In the genomic region with DNA sequence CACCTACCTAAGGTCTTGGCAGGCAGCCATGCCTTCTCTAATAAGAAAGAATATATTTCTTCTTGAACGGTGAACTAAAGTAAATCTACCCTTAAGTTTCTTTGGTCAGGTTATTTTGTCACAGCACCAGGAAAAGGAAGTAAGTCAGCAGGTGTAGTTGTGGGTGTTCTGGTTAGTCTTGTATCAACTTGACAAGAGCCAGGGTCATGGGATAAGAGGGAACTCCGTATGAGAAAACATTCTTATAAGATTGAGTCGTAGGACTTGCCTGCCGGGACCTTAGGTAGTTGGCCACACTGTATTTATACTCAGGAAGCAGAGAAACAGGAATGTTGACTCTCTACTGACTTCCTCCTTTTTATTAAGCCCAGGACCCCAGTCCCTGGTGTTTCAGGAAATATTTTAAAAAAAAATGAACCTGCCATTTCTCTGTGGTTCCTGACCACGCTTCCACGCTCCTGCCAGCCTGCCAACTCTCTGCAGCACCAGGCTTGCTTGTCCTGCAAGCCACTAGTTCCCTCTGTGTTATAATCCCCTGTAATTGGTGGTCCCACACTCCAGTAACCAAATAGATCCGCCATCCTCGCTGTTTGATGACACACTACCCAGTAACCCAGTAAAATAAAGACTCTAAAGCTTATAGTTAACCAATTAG, we compare ENCODE assay signal across 29 mouse cellular contexts. TPM values are rescaled to one million over a fixed set of nuclear protein-coding genes. Genes with fewer than 3 reads are reported as not detected.
"Had no signal": no experiment of that assay in that cellular context is flagged by ENCODE, and none has a peak within 500 bp of the region (broad histone marks: within the 10 kb centered on the region; RNA-seq: fewer than 3 reads in every experiment).

No protein-coding gene starts in this region.

- H3K9ac ChIP-seq: limb, embryonic 15.5 days; liver, embryonic 14.5 days; liver, postnatal 0 days; lung, embryonic 15.5 days; midbrain, embryonic 13.5 days had no signal

- H3K4me3 ChIP-seq: layer of hippocampus, adult 2 months; limb, embryonic 15.5 days; lung, embryonic 15.5 days; megakaryocyte, embryonic 14.5 days; midbrain, embryonic 10.5 days; midbrain, embryonic 13.5 days had no signal

- H3K36me3 ChIP-seq: limb, embryonic 15.5 days; lung, embryonic 15.5 days; midbrain, embryonic 10.5 days; midbrain, embryonic 13.5 days had no signal

- ATAC-seq: intestine, postnatal 0 days; liver, postnatal 0 days; midbrain, embryonic 13.5 days; midbrain, embryonic 16.5 days had no signal

- H3K4me1 ChIP-seq: limb, embryonic 15.5 days; lung, embryonic 15.5 days; midbrain, embryonic 10.5 days; midbrain, embryonic 13.5 days had no signal

- H3K27ac ChIP-seq: kidney, postnatal 0 days; layer of hippocampus, adult 2 months; limb, embryonic 15.5 days; liver, embryonic 14.5 days; lung, embryonic 15.5 days; macrophage; midbrain, embryonic 10.5 days; midbrain, embryonic 13.5 days; stomach, postnatal 0 days had no signal

- H3K9me3 ChIP-seq: limb, embryonic 15.5 days; lung, embryonic 15.5 days; midbrain, embryonic 10.5 days; midbrain, embryonic 13.5 days had no signal

- H3K4me2 ChIP-seq: limb, embryonic 15.5 days; liver, embryonic 11.5 days; lung, embryonic 15.5 days; midbrain, embryonic 13.5 days had no signal

- H3K27me3 ChIP-seq: limb, embryonic 15.5 days; lung, embryonic 15.5 days; megakaryocyte, embryonic 14.5 days; midbrain, embryonic 13.5 days had no signal

- DNase-seq: kidney, adult 2 months; kidney, postnatal 25 days; layer of hippocampus, adult 9-11 months; liver, postnatal 0 days; right cerebral cortex, adult 18-20 months; right cerebral cortex, postnatal 14 days; right cerebral cortex, postnatal 4 days; thymus, adult 2 months; thymus, postnatal 14 days; thymus, postnatal 4 days had no signal

RNA-seq across cellular contexts. Expression of a gene that starts 42.2 kb away (rescaled TPM):
- polyA plus RNA-seq: liver, embryonic 11.5 days; liver, postnatal 0 days; macrophage; thymus, adult 2 months had no signal

RNA-seq across cellular contexts. Expression of a gene that starts 43.3 kb away (rescaled TPM):
- total RNA-seq: layer of hippocampus, adult 2 months; left cerebral cortex, adult 18-20 months; left cerebral cortex, postnatal 25 days had no signal
- polyA plus RNA-seq: kidney, embryonic 14.5 days; limb, embryonic 11.5 days; liver, embryonic 11.5 days; liver, postnatal 0 days; macrophage; neural tube, embryonic 11.5 days; stomach, embryonic 14.5 days had no signal
